Mouse (Mus musculus) gastrocnemius, postnatal 36 days (tissue): ENCODE measurements at regions not wholly inside any gene's neighbourhood (a gene's known extent, or its start where the extent isn't known, plus 50 kb on each side); places are given as distances from the start of the nearest gene placed in this dataset.

Source experiments
- DNase-seq, 2 experiments: peaks; one replicate each; pipeline ENCODE4 v3.0.0; 2022
- intact Hi-C: fragments of 180-260 bp; cut with DNase I; formaldehyde crosslinking; loops from one replicate; pipeline ENCODE4 v1.15.1; 2025

- no peak for DNase-seq
- intact Hi-C loops, result no loop called here
These were observed 410.4 kb downstream of the Insc start for GRCm38 (mm10) chr7:115153764-115154509.

GRCm38 (mm10) chr7:115170023-115170422, 426.5 kb downstream of the Insc start:
- DNase-seq, result no peak
- intact Hi-C loops, result no loop called here

- peak; percentile 38 to 69 for DNase-seq
- intact Hi-C loops, result no loop called here
These were observed 426.9 kb downstream of the Insc start for GRCm38 (mm10) chr7:115170439-115170838.

- DNase-seq, result no peak
- intact Hi-C loops, result no loop called here
These were observed 449.0 kb downstream of the Insc start for GRCm38 (mm10) chr7:115192482-115192881.

- intact Hi-C loops, result no loop called here
- DNase-seq, result no peak
These were observed 449.7 kb downstream of the Insc start for GRCm38 (mm10) chr7:115192992-115193761.

GRCm38 (mm10) chr7:115204916-115205315, 461.4 kb downstream of the Insc start:
- intact Hi-C loops, result no loop called here
- DNase-seq, result no peak

- no peak for DNase-seq
- intact Hi-C loops, result no loop called here
These were observed 463.1 kb downstream of the Insc start for GRCm38 (mm10) chr7:115206479-115207134.

- intact Hi-C loops, result no loop called here
- DNase-seq, result no peak
These were observed 465.3 kb downstream of the Insc start for GRCm38 (mm10) chr7:115208781-115209180.

GRCm38 (mm10) chr7:115210012-115210411, 466.5 kb downstream of the Insc start:
- intact Hi-C loops, result loop anchor here (10.0 kb wide), 1 partner anchor 285 kb away; no protein-coding TSS in a partner anchor
- DNase-seq, result no peak

- intact Hi-C loops, result loop anchor here (5.0 to 10.0 kb wide), 3 partner anchors 292 to 820 kb away; partner anchors contain the start of genes 1110004F10Rik and Sox6
These were observed 473.3 kb downstream of the Insc start for GRCm38 (mm10) chr7:115216838-115217237.

GRCm38 (mm10) chr7:115217255-115217654, 473.8 kb downstream of the Insc start:
- intact Hi-C loops, result loop anchor here (5.0 to 10.0 kb wide), 3 partner anchors 292 to 820 kb away; partner anchors contain the start of genes 1110004F10Rik and Sox6
- no peak for DNase-seq

More at GRCm38 (mm10) chr7:115216838-115217237, 473.3 kb downstream of the Insc start:
- DNase-seq, result peak; percentile 68 to 81

- intact Hi-C loops, result loop anchor here (5.0 to 10.0 kb wide), 3 partner anchors 293 to 820 kb away; partner anchors contain the start of genes 1110004F10Rik and Sox6
- DNase-seq, result no peak
These were observed 474.2 kb downstream of the Insc start for GRCm38 (mm10) chr7:115217712-115218111.

GRCm38 (mm10) chr7:115218596-115219180, 475.2 kb downstream of the Insc start:
- intact Hi-C loops, result loop anchor here (5.0 to 10.0 kb wide), 3 partner anchors 294 to 819 kb away; partner anchors contain the start of genes 1110004F10Rik and Sox6
- DNase-seq, result no peak

- DNase-seq, result no peak
- intact Hi-C loops, result loop anchor here (5.0 kb wide), 1 partner anchor 145 kb away; no protein-coding TSS in a partner anchor
These were observed 479.1 kb downstream of the Insc start for GRCm38 (mm10) chr7:115222642-115223041.

GRCm38 (mm10) chr7:115230525-115230924, 487.0 kb downstream of the Insc start:
- intact Hi-C loops, result no loop called here

GRCm38 (mm10) chr7:115233850-115234436, 490.4 kb downstream of the Insc start:
- intact Hi-C loops, result no loop called here
- DNase-seq, result no peak

More at GRCm38 (mm10) chr7:115230525-115230924, 487.0 kb downstream of the Insc start:
- DNase-seq, result no peak

GRCm38 (mm10) chr7:115237131-115237530, 493.6 kb downstream of the Insc start:
- intact Hi-C loops, result no loop called here
- DNase-seq, result no peak

- intact Hi-C loops, result no loop called here
- no peak for DNase-seq
These were observed 508.3 kb downstream of the Insc start for GRCm38 (mm10) chr7:115251591-115252369.

GRCm38 (mm10) chr7:115252370-115252750, 508.9 kb downstream of the Insc start:
- no peak for DNase-seq
- intact Hi-C loops, result no loop called here
